Mouse (Mus musculus): Measurements from ENCODE around the gene Gng2.

Gng2 gene

GRCm38 (mm10) chr14:19977271-19978024, at the start of gene Gng2:
Gene Gng2, minus strand, starts transcription at chr14:19977627.
- no peak for DNase-seq (ENCODE audit: low spot score)

- no peak for DNase-seq (ENCODE audit: low spot score)
Observed at GRCm38 (mm10) chr14:20024888-20025719, 47.7 kb upstream of the Gng2 start.

GRCm38 (mm10) chr14:20023939-20024338, 46.5 kb upstream of the Gng2 start:
- DNase-seq (ENCODE audit: low spot score), result no peak

- DNase-seq (ENCODE audit: low spot score), result no peak
Observed at GRCm38 (mm10) chr14:20019486-20019885, 42.1 kb upstream of the Gng2 start.

GRCm38 (mm10) chr14:20012506-20013275, 35.3 kb upstream of the Gng2 start:
- DNase-seq (ENCODE audit: low spot score), result no peak

- no peak for DNase-seq (ENCODE audit: low spot score)
Observed at GRCm38 (mm10) chr14:20007446-20007845, 30.0 kb upstream of the Gng2 start.

- no peak for DNase-seq (ENCODE audit: low spot score)
Observed at GRCm38 (mm10) chr14:20004777-20005289, 27.4 kb upstream of the Gng2 start.

- no peak for DNase-seq (ENCODE audit: low spot score)
Observed at GRCm38 (mm10) chr14:19996853-19997252, 19.4 kb upstream of the Gng2 start.

- no peak for DNase-seq (ENCODE audit: low spot score)
Observed at GRCm38 (mm10) chr14:19995943-19996342, 18.5 kb upstream of the Gng2 start.

GRCm38 (mm10) chr14:19994068-19994467, 16.6 kb upstream of the Gng2 start:
- DNase-seq (ENCODE audit: low spot score), result no peak

- DNase-seq (ENCODE audit: low spot score), result no peak
Observed at GRCm38 (mm10) chr14:19993570-19993883, 16.1 kb upstream of the Gng2 start.

GRCm38 (mm10) chr14:19992873-19993569, 15.6 kb upstream of the Gng2 start:
- DNase-seq (ENCODE audit: low spot score), result no peak

- no peak for DNase-seq (ENCODE audit: low spot score)
Observed at GRCm38 (mm10) chr14:19991861-19992260, 14.4 kb upstream of the Gng2 start.

- no peak for DNase-seq (ENCODE audit: low spot score)
Observed at GRCm38 (mm10) chr14:19990436-19990993, 13.1 kb upstream of the Gng2 start.

- no peak for DNase-seq (ENCODE audit: low spot score)
Observed at GRCm38 (mm10) chr14:19988410-19988809, 11.0 kb upstream of the Gng2 start.

- no peak for DNase-seq (ENCODE audit: low spot score)
Observed at GRCm38 (mm10) chr14:19987358-19987834, 10.0 kb upstream of the Gng2 start.

- no peak for DNase-seq (ENCODE audit: low spot score)
Observed at GRCm38 (mm10) chr14:19986614-19987357, 9.4 kb upstream of the Gng2 start.

GRCm38 (mm10) chr14:19985912-19986613, 8.6 kb upstream of the Gng2 start:
- no peak for DNase-seq (ENCODE audit: low spot score)

- no peak for DNase-seq (ENCODE audit: low spot score)
Observed at GRCm38 (mm10) chr14:19985107-19985911, 7.9 kb upstream of the Gng2 start.
